Mouse (Mus musculus) CH12.LX (cell line): ENCODE measurements around the gene Clock.

Source experiments
- CHD2 ChIP-seq: IDR thresholded peaks from 2 replicates; pipeline ENCODE4 v1.6.1; 2011; ENCODE audit warnings: low read length, improper control_type of control experiment
- CTCF ChIP-seq, 2 experiments: IDR thresholded peaks in 1 of 2; conservative IDR thresholded peaks in 1 of 2; 2 replicates each; pipeline ENCODE4 v1.5.1; 2011 to 2012; ENCODE audit warnings: low read depth in 2 of 2, low read length in 2 of 2, improper control_type of control experiment in 1 of 2, inconsistent platforms in 1 of 2, mild to moderate bottlenecking in 1 of 2, moderate library complexity in 1 of 2
- ELF1 ChIP-seq: IDR thresholded peaks from 2 replicates; pipeline ENCODE4 v1.6.1; 2014; ENCODE audit warnings: low read depth, mild to moderate bottlenecking, inconsistent platforms, low read length, improper control_type of control experiment
- EP300 ChIP-seq: IDR thresholded peaks from 2 replicates; pipeline ENCODE4 v1.6.1; 2011; ENCODE audit warnings: low read length, improper control_type of control experiment
- GABPA ChIP-seq: IDR thresholded peaks from 2 replicates; pipeline ENCODE4 v1.6.1; 2012; ENCODE audit warnings: low read depth, low read length, improper control_type of control experiment, inconsistent platforms; ENCODE audit not compliant: insufficient replicate concordance
- KAT2A ChIP-seq: IDR thresholded peaks from 2 replicates; pipeline ENCODE4 v1.6.1; 2012; ENCODE audit warnings: low read length, improper control_type of control experiment, inconsistent platforms; ENCODE audit not compliant: insufficient replicate concordance
- MAFK ChIP-seq: IDR thresholded peaks from 2 replicates; pipeline ENCODE4 v1.6.1; 2011; ENCODE audit warnings: low read length, improper control_type of control experiment; ENCODE audit not compliant: insufficient replicate concordance
- MEF2A ChIP-seq: IDR thresholded peaks from 2 replicates; pipeline ENCODE4 v1.6.1; 2014; ENCODE audit warnings: low read depth, mild to moderate bottlenecking, inconsistent platforms, low read length, improper control_type of control experiment, borderline replicate concordance
- POLR2A ChIP-seq: IDR thresholded peaks from 2 replicates; pipeline ENCODE4 v1.6.1; 2011; ENCODE audit warnings: low read depth, mild to moderate bottlenecking, improper control_type of control experiment, low read length
- POLR2AphosphoS2 ChIP-seq: IDR thresholded peaks from 2 replicates; pipeline ENCODE4 v1.6.1; 2011; ENCODE audit warnings: low read depth, low read length, improper control_type of control experiment
- RAD21 ChIP-seq: IDR thresholded peaks from 2 replicates; pipeline ENCODE4 v1.6.1; 2011; ENCODE audit warnings: low read depth, mild to moderate bottlenecking, low read length, improper control_type of control experiment, moderate library complexity
- UBTF ChIP-seq: IDR thresholded peaks from 2 replicates; pipeline ENCODE4 v1.6.1; 2012; ENCODE audit warnings: low read depth, mild to moderate bottlenecking, inconsistent platforms, low read length, improper control_type of control experiment, moderate library complexity
- ZNF384 ChIP-seq: IDR thresholded peaks from 2 replicates; pipeline ENCODE4 v1.6.1; 2012; ENCODE audit warnings: low read depth, low read length, improper control_type of control experiment, inconsistent platforms

- TF ChIP-seq UBTF (no peak), CTCF (conservative IDR thresholded peaks at IDR 0.05 in 1 of 2, IDR thresholded peaks at IDR 0.05 in 1 of 2; ENCODE audit: low read depth in 2 of 2, low read length in 2 of 2) (no peak), POLR2AphosphoS2 (no peak), EP300 (no peak), GABPA (no peak), ELF1 (no peak), POLR2A (no peak), KAT2A (no peak), MEF2A (no peak), ZNF384 (no peak), CHD2 (no peak), MAFK (no peak), RAD21 (no peak)
Measured at GRCm38 (mm10) chr5:76303379-76303744, 1.2 kb downstream of the Clock start.
